Mouse (Mus musculus): ENCODE data around the gene Aqp1.

- no peak for TF ChIP-seq POLR2A (IDR thresholded peaks at IDR 0.05; ENCODE audit: low read depth, low read length)
- TF ChIP-seq CTCF (IDR thresholded peaks at IDR 0.05; ENCODE audit: extremely low read depth, insufficient read length, insufficient replicate concordance, low read depth, low read length) = no peak
These were observed 15.3 kb upstream of the Aqp1 start for GRCm38 (mm10) chr6:55320894-55321293.
